Mouse (Mus musculus): ENCODE data around the gene Adamts16. TPM values are rescaled to one million over a fixed set of nuclear protein-coding genes. Genes with fewer than 3 reads are reported as not detected.
"Not testable (repeated sequence)": the region's sequence is repeated elsewhere in the genome, so short reads cannot be mapped to it uniquely, and the experiment has no call there.

Adamts16 gene
- 0.38 and 1.0 TPM in 2 replicates for total RNA-seq (2021)
- long read RNA-seq: 0 reads

DNA sequence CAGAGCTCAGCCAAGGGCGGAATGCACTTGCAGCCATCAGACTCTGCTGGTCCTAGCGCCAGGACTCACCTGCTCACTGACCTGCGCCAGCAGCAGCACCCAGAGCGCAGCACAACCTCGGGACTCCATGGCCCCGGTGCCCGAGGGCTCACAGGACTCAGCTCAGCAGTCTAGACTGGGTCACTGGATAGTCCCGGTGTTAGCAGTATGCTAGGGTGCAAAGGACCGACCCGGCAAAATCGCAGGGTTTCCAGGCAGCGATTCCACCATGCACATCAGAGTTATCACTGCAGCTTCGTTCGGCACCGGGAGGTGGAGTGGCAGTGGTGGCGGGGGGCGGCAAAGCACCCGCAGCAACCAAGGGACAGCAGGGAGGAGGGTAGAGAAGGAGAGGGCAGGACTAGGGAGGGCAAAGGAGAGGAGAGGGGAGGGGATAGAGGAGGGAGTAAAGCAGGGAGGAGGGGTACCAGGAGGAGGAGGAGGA lies at the start of gene Adamts16:
Adamts16 (minus strand) TSS at position 391 of the 484 bp plus-strand sequence.
- no peak for DNase-seq

DNA sequence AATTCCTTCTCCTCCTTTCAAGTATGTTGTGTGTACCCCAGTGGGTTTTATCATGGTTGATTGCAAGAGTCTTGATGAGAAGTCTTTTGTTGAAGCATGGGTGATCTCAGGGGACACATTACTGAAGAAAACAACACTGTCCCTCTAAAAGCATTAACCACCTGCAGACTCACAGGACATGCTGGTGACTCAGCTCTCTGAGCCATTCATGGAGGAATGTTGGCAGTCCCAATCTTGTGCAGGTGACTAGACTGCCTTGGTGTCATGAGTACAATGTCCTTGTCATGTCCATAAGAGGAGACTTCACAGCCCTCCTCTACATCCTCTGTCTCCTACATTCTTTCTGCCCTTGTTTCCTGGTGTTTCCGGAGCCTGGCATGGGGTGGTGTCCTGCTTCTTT lies 45.5 kb upstream of the Adamts16 start:
- DNase-seq: no peak

DNA sequence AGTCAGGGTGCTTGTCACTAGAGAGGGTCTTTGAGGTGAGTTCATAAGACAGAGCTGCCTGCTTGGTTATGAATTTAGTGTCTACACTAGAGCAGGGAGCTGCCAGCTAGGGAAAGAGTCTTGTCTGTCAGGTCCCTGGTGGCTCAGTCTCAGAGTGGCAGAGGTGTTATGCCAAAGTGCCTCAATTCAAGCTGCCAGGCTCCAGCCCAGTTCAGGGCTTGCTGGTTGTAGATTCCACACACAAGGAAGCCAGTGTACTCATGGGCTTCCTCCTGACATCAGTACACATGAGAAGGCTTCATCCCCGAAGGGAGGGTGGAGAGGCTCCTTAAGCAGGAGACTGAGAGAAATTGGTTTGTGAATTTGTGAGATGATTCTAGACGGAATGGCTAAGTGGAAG lies 43.4 kb upstream of the Adamts16 start:
- DNase-seq: no peak

DNA sequence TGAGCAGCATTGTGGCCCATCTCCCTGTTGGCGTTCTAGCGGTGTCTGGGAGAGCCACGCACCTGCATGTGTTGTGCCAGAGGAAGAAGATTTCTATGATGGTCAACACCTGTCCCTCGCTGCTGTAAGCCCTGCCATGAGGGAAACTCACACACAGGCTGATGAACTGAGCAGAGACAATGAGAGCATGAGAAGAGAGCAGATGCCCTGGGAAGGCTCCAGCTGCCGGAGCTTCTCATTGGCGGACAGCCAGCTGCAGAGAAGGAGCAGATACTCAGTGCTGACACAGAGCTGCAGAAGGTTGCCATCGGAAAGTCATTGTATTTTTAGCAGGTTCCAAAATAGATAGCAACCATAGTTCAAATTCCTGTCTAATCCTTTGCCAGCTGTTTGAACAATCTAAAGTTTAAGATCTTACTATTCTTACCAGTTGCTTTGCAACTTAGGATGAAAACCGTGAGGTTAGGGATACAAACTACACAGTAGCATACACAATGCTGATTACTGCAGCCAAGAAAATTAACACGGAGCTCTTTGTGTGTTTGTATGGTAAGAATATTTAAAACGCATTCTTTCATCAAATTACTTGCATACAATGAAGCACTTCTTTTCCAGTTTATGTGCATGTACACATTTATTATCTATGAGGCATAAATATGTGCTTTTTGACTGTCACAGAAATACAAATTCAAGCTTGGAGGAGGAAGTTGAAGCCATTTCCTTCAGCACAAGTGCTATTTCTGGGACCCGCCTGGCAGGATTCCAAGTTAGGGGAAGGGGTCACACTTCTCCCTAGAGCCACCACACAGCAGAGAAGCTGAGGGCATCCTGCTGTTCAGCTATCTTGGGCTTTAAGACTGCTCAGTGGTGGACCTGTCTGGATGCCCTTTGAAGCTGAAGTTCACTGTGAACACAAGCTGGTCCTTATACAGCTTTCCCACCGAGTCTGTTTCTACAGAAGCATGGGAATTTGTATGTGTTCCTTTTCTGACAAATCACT lies 42.6 kb upstream of the Adamts16 start:
- peak; percentile 63 for DNase-seq

DNA sequence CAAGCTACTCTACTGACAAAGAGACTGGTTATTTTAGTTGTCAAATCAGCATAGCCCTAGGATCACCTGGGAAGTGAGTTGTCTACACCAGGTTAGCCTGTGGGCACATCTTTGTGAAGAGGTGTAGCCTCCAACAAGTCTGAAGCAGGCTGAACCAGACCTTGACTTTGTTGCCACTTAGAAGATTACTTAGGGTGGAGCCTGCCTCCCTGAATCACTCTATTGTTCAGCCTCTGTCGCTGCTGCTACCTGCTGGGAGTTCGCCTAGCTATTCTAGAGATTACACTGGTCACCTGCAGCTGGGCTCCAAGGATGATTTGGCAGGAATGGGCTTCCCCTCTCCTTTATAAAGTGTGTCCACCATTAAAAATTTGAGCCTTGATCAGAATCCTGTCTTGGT lies 38.4 kb upstream of the Adamts16 start:
- not testable (repeated sequence) for DNase-seq

DNA sequence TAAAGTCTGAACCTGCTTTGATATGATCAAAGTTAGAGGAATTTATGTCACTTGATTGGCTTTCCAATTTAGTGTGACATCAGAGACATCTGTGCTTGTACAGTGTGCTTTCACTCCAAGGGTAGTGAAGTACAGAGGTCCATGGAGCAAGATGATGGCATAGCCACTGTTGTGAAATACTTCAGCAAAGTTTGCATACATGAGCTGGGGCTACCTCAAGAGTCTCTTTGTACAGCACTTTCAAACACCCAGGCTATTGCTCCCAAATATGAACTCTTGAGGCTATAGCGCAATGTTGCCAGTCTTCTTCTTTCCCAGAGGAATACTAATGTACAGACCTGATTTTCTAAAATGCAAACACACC lies 35.9 kb upstream of the Adamts16 start:
- no peak for DNase-seq

DNA sequence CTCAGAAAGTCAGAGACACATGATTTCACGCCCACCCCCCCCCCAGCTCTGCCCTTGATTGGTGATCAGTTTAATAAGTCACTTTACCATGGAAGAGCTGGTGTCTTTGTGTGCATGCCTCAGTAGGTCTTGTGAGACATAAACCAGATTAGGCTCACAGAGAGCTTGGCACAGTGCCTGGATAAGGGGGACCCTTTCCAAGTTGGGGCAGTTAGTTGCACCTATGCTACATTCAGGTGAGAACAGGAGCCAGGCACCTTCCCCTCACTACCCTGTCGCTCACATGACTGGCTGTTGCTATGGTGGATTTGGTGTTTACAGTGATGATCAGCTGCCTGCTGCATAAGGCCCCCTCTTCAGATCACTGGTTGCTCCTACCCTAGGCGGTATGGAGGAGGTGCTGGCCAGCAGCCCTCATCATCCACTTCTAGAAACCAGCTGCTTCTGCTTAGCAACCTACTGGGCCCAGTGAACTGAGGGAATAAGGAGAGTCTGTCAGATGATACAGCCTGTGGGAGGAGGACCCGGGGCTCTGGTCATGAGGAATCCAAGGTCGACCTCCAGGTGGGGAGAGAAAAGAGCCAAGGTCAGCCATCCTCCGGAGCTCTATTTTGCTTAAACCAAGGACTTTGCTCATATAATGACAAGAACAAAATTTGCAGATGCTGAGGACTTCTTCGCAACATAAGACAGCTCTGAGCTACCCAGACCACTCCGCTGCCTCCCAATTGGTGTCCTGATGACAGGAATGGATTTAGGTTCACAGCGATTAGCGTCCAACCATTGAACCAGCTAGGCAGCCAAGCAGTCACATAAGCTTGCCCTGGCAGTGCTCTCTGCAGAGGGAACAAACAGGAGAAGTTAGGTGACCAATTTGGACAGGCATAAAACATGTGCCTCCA lies 35.3 kb upstream of the Adamts16 start:
- no peak for DNase-seq

DNA sequence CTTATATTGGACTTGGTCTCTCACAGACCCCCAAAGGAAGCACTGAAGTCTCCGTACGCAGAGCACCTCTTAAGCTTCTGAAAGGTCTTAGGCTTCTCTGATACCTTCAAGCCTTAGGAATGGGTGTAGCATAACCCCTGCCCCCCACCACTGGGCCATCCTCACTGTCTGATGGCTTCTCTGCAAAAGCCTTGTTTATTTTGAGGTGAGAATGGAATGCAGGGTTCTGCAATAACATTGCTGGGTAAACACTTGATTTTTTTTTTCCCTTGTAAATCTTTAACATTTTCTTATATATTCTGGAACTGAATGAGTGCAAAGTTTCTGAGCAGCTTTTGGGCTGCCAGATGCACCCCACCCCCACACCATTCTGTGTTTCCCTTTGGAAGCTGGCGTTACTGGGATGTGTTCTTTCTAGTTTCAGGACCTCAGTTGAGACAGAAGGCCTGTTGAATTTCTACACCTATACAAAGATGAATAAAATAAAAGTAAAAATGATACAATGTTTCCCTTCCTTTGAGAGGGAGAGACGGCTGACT lies 33.9 kb upstream of the Adamts16 start:
- no peak for DNase-seq

DNA sequence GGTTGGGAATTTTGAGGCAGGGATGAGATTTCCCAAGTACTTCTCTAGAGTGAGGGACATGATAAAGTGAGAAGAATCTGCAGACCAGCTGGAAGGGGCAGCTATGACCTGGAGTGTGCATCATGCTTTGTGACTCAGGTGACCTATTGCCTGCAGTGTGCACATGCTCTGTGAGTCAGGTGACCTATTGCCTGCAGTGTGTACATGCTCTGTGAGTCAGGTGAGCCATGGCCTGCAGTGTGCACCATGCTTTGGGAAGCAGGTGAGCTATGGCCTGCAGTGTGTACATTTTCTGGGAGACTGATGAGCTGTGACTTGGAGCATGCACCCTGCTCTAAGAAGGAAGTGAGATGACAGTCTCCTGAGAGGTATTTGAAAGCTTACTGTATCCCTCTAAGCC lies 33.1 kb upstream of the Adamts16 start:
- DNase-seq: no peak

DNA sequence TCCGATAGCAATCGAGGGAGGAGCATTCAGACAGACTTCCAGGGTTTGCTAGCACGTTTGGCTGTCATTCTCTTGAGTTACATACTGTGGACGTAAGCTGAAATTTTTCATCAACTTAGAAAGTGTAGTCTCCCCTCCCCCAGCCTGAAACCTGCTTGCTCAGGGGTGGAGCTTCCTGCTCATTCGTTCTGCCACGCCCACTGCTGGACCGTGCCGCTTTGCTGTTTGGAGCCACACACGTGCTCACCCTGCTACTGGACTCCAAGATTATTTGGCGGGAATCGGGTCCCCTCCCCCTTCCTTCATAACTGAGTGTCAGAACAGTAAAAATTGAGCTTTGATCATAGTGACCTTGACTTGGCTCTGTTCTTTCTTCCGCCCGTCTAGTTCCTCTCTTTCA lies 32.2 kb upstream of the Adamts16 start:
- not testable (repeated sequence) for DNase-seq

DNA sequence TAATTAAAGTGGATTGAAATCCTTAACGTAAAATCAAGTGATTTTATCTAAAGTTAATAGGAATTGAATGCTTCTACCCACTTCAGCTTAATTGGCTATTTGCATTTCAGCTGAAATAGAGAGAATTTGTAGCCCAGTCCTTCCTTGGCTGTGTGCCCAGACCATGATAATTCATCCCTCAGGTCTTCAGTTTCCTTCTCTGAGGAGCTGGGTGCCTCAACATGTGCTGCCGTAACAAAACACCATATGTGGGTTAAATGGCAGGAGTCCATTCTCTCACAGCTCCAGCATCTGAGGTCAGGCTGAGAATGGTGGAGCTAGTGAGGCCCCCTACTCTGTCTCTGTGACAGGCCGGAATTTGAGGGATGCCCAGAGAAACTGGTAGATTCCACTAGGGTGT lies 29.4 kb upstream of the Adamts16 start:
- DNase-seq: no peak

DNA sequence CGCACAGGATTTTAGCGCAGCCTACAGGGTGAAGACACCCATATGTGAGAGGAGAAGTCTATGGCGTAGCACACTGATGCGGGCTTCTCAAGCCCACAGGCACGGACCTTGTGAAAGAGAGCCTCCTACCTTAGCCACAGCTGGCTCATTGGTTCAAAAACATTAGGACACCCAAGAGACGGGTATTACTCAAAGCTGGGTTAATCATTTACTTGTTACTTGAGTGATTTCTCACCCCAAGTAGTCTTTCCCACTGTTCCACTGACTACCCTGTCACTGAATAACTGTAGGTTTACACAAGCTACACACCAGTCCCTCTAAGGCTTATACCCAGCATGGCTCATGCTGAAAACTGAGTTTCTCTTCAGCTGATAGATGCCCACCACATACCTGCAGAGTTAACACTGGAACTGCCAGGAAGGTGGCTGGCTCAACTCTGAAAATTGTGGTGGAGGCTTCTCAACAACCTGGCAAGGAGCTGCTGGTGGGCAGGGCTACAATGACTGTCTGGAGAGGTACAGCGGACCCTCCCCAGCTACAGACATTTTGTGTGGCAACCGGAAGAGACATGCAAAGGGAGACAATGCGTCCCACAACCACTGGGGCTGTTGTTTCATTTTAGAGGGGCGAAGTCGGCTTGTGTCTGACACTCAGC lies 25.5 kb upstream of the Adamts16 start:
- no peak for DNase-seq

DNA sequence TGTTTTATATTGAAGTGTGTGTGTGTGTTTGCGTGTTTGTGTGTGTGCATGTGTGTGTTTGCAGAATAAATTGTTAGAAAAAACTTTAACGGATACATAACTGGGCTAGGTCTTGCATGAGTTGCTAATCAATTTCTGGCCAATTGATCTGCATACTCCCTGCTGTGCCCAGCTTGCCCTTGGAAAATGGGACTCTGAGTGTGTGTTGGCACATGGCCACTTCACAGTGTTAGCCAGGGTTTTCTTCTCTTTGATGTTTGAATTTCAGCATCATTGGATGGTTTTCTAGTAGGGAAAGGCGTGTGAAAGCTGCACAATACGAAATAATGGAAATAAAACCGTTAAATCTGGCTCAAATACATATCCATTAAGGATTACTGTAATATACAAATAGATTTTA lies 24.3 kb upstream of the Adamts16 start:
- no peak for DNase-seq

DNA sequence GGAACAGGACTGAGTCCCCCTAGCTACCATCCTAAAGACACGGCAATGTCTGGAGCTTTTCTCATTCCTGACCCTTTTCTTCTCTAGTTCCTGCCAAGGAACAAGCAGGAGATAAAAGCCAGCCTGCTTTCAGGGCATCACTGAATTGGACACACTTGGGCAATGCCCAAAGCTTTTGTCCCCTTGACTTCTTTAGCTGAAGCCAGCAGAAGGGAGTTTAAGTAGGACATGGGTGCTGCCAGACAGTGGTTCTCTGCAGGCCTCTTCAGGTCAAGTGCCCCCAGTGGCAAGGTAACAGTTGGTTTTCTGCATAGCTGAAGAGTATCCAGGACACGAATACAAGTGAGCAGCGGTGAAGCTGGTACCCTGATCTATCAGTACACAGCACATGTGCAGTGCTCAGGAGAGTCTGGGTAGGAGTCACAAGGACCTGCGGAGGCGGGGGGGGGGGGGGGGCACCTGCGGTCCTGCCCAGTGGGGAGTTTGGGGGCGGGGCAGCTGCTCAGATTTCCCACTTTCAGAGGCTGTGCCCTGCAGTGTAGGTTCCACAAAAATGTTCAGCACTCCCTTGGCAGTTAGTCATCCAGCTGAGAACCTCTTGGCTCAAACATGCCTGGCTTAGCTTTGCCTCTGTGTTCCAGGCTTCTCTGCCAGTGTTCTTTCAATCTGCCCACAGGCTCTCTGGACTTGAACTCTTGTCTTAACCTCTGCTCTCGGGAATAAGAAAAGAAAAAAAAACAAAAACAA lies 20.7 kb upstream of the Adamts16 start:
- no peak for DNase-seq

DNA sequence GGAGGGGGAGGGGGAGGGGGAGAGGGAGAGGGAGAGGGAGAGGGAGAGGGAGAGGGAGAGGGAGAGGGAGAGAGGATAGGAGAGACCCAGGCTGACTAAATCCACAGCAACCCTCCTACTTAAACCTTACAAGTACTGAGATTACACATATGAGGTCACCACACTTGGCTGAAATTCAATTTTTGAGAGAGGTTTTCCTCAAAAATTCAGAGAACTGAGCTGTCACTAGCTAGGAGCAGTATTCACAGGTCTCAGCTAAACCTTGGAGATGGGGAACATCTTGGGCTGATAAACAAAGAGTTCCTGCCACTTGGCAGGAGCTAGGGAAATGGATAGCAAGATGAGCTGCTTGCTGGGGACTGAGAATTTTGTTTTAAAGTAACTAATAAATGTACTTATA lies 12.0 kb upstream of the Adamts16 start:
- no peak for DNase-seq

DNA sequence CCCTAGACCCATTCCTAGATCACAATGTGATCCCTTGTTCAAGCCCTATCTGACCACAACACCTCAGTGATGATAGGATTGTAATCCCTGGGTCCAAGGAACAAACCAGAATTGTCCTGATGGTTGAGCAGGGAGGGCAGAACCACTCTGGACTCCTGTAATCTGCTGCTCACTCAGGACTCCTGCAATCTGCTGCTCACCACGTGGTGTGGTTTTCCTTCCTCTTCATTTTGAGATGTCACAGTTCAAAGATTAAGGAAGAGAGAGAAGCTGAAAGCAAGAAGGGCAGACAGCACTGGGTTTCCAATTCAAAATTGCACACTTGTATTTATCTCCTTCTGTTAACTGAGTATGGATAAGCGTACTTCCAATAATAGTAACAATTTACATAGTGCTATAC lies 5.3 kb upstream of the Adamts16 start:
- DNase-seq: no peak

DNA sequence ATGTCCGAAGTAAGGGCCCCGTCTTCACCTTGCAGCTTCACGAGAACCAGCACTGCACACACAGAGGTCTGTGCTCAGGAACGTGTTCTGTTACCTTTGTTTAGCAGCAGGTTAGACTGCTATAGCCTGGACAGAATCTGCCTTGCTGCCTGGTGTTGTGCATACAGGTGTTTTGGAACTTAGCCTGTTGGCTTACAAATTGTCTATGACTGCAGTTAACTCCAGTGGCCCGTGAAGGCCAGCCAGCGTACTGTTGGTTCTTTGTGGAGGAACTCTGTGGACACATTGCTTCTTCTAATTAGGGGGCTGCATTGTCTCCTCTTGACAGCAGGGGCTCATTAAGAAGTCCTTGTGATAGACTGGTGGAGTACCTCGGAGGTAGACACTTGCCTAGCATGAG lies 3.9 kb upstream of the Adamts16 start:
- no peak for DNase-seq

DNA sequence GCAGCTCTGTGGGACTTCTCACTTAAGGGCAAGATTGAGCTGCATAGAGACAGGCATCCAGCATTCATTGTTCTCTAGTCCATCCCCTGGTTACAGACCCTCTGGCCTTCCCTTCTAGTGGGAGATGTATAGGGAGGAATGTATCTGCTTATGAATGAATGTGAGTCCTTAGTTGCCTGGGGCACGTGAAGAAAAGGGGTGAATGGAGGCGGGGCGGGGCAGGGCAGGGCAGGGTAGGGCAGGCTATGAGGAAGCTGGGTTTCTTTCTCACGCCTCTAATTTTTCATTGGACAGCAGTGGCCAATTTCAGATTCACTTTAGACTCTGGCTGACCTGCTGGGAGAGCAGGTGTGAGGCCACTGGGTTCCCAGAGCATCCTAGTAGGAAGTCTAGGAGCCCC lies 515 bp upstream of the Adamts16 start:
- no peak for DNase-seq

DNA sequence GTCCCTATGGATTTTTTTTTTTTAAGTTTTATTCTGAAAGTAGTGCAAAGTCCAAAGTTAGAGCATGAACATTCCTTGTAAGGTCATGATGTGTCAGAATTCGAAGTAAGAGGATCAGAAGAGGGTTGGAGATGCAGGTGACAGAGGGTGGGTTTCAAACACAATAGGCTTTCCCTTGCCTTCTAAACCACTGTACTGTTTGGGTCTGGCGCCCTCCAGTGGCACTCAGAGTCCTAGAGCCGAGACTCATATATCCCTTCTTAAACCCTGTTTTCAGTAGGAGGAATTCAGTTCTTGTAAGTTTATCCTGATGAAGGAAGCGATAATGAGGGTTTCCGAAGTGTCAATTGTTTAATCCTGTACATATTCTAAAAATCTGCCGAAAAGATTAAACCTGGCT lies 1.4 kb downstream of the Adamts16 start:
- peak; percentile 74 for DNase-seq

DNA sequence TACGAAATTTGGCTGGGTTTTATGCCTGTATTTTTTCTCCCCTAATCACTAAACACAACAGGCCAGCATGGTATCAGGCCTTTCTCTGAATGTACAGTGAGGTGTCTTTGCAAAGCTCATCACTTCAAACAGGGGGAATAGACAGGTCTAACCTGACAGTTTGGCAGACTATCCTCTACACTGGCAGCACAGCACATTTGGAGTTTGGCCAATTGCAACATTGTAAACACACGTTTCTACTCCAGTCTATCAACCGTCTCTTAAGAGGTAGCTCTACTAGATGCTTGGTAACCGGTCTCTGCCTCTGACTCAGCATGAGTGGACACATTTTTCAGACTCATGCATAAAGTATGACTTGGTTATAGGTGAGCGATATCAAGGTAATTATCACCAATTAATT lies 4.0 kb downstream of the Adamts16 start:
- no peak for DNase-seq

DNA sequence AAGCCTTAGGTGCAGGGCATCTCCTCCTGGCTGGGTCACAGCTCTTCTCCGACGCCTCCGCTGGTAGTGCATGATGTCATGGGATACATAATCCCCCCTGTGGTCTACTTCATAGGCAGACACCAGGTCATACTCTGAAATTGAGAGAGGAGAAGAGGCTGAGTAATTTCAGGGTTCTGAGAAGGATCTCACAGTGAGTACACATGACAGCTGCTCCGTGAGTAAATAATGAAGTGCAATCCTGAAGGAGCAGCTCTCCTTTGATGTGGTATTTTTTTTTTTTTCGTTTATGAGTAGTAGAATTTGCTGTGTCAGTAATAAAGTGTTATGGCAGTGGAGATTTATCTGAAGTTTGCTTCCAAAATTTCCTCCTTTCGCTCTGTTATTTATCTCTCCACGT lies 5.4 kb downstream of the Adamts16 start:
- no peak for DNase-seq

Measured in adrenal gland, postnatal 25 days (tissue).